Mouse (Mus musculus): ENCODE data around the gene Slc25a16.

- TF ChIP-seq CTCF (IDR thresholded peaks at IDR 0.05; ENCODE audit: borderline replicate concordance, control insufficient read depth, extremely low read depth, insufficient read depth, low read length, poor library complexity) (no peak), POLR2A (IDR thresholded peaks at IDR 0.05; ENCODE audit: control insufficient read depth, extremely low read depth, insufficient read depth, low read length, poor library complexity) (no peak)
Measured at GRCm38 (mm10) chr10:62883933-62884372, 36.5 kb upstream of the Slc25a16 start.

Data from thymus, adult 2 months (tissue).